Mouse (Mus musculus) forebrain, embryonic 10.5 days (tissue): ENCODE measurements around the gene Gja10. TPM values are rescaled to one million over a fixed set of nuclear protein-coding genes. Genes with fewer than 3 reads are reported as not detected.

Experiments used
- DNase-seq: peaks from one replicate; pipeline ENCODE4 v3.0.0-alpha.2; 2017; ENCODE audit warnings: low spot score; ENCODE audit errors: extremely low spot score
- H3K27ac ChIP-seq: fragments of 300-500 bp; sonication (generic); 2 replicates; pipeline ENCODE4 v1.5.1; 2016; ENCODE audit warnings: mild to moderate bottlenecking
- H3K27me3 ChIP-seq: fragments of 300-500 bp; sonication (generic); 2 replicates; pipeline ENCODE4 v1.6.1; 2016; ENCODE audit warnings: mild to moderate bottlenecking; ENCODE audit not compliant: poor library complexity, severe bottlenecking
- H3K36me3 ChIP-seq: fragments of 300-500 bp; sonication (generic); replicated peaks from 2 replicates; pipeline ENCODE4 v1.6.1; 2016; ENCODE audit warnings: mild to moderate bottlenecking, moderate library complexity
- H3K4me1 ChIP-seq: fragments of 300-500 bp; sonication (generic); 2 replicates; pipeline ENCODE4 v1.6.1; 2016
- H3K4me3 ChIP-seq: fragments of 300-500 bp; sonication (generic); 2 replicates; pipeline ENCODE4 v1.5.1; 2016; ENCODE audit warnings: mild to moderate bottlenecking, moderate library complexity
- H3K9me3 ChIP-seq: fragments of 300-500 bp; sonication (generic); 2 replicates; pipeline ENCODE4 v1.6.1; 2016; ENCODE audit warnings: mild to moderate bottlenecking, moderate library complexity
- WGBS: fragments of 180-500 bp; shearing (Covaris S2); methylation state at CpG from one replicate; pipeline ENCODE4 v1.1.7; 2016; 5-methylcytosine and 5-hydroxymethylcytosine counted together
- polyA plus RNA-seq: library from polyadenylated mRNA; unstranded; fragments of >200 nt; fragmentation: Nextera tagmentation; extraction: Ambion mirVana; gene quantifications from 2 replicates; pipeline ENCODE4 v1.2.1, GENCODE M21; 2016

Gja10 gene
- not detected in 2 replicates for polyA plus RNA-seq

DNA sequence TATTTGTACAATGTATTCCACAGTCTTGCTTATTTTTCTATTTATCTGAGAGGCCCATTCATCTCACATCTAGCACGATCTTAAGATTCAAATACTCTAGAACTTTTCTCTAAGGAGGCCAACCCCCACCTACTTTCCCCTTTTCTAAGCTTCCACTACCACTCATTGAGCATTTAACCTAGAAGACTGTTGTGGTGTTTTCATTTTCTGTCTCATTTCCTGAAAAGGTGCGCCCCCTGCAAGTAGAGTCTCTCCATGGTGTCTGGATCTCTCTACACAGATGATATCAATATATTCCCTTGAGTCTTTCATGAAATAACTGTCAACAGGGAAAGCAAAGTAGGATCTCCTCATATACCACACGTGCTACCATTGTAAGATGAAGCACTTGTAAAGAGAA, at the start of gene Gja10:
Gja10 (minus strand) TSS at position 101 of the 400 bp plus-strand sequence.
- 73% methylated on average over 3 of the region's 3 CpGs for WGBS
- no peak within 1 kb of the TSS for H3K27ac ChIP-seq
- H3K27me3 ChIP-seq: no peaks in the 10 kb centered on the region
- no peak for DNase-seq
- H3K36me3 ChIP-seq: no peaks in the 10 kb centered on the region
- no peaks in the 10 kb centered on the region for H3K4me1 ChIP-seq
- H3K9me3 ChIP-seq: no peaks in the 10 kb centered on the region
- H3K4me3 ChIP-seq: no peak within 1 kb of the TSS

DNA sequence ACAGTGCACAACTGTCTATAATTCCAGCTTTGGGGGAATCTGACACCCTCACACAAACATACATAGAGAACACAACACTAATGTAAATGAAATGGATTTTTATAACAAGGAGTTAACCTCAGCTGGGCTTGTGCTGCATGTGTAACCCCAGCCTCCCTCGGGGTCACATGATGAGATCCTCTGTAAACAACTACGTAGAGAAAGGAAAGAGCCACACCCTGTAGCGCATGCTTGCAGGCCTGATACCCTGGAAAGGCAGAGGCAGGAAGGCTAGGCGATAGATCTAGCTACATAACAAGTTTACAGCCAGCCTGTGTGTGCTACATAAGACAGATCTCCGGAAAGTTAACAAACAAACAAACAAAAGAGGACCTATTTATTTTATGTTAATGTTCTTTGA, 49.1 kb upstream of the Gja10 start:
- DNase-seq: no peak
- Histone ChIP-seq H3K4me1 (peaks cover 6% of the 10 kb centered on the region; the same call in 1 of the 2 replicates), H3K9me3 (no peaks in the 10 kb centered on the region), H3K27me3 (no peaks in the 10 kb centered on the region), H3K36me3 (peaks cover 81% of the 10 kb centered on the region), H3K27ac (no peak overlapping the region), H3K4me3 (no peak overlapping the region)
- 88% methylated on average over 5 of the region's 5 CpGs for WGBS

DNA sequence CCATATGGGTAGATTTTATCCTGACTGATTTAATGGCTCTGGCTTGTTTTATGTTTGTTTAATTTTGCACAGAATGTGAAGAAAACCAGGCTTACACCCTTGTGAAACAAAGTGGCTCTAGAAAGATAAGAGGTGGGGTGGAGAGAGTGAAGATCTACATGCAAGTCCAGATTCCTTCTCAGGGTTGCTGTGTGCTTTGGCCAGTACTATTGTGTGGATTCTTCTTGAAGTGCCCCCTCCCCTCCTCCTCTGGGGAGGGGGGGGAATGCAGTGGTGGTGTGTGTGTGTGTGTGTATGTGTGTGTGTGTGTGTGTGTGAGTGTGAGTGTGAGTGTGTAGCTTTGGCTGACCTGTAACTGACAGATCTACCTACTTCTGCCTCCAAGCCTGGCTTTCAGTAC, 19.1 kb upstream of the Gja10 start:
- H3K4me1 ChIP-seq: peaks cover 15% of the 10 kb centered on the region
- no peaks in the 10 kb centered on the region for H3K27me3 ChIP-seq
- no peak overlapping the region for H3K4me3 ChIP-seq
- no peak for DNase-seq
- peaks cover 74% of the 10 kb centered on the region for H3K36me3 ChIP-seq
- H3K9me3 ChIP-seq: no peaks in the 10 kb centered on the region
- no peak overlapping the region for H3K27ac ChIP-seq

DNA sequence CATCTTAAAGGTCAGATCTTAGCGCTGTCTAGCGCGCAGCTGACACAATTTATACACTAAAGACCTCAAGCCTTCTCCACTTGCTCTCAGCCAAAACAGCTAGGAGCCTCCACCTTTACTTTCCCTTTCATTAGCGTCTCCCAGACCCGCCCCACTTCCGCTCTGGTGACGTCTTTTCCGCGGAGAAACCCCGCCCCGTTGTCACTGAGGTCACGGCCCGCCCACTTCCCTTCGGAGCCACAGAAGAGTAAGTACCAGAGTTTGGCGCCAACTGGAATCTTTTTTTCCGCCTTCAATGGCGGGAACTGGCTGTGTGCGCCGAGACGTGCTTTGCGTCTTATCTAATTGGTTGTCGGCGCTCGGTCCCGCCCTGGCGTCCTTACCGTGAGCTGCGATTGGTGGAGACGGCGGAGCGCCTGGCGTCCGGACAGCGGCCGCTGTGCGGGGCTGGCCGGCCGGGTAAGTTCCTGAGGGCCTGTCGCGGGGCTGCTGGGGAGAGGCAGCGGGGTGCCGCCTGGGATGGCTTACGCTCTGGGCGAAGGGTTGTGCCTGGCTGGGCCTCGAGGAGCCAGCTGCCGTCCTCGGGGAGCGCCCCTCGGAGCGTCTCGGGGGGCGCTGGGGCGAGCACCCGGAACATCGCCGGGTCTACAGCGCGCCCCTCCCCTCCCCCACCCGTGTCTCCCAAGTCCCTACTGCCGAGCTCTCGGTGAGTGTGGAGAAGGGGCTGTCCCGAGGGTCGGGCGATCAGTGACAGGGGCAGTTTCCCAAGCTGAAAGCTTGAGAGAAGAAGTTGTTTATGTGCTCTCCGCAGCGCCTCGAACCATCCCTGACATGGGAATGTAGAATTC, 12.7 kb upstream of the Gja10 start, which contains the start of gene Casp8ap2:
Casp8ap2 (plus strand) TSS at position 418 of the 848 bp plus-strand sequence.
- Histone ChIP-seq H3K9me3 (no peaks in the 10 kb centered on the region), H3K4me1 (peaks cover 23% of the 10 kb centered on the region), H3K27ac (peak within 1 kb of the TSS; percentile 94), H3K4me3 (peak within 1 kb of the TSS; percentile 91), H3K27me3 (no peaks in the 10 kb centered on the region), H3K36me3 (peaks cover 27% of the 10 kb centered on the region)
- peak; percentile 99 for DNase-seq
- under 1% methylated on average over 67 of the region's 67 CpGs for WGBS

DNA sequence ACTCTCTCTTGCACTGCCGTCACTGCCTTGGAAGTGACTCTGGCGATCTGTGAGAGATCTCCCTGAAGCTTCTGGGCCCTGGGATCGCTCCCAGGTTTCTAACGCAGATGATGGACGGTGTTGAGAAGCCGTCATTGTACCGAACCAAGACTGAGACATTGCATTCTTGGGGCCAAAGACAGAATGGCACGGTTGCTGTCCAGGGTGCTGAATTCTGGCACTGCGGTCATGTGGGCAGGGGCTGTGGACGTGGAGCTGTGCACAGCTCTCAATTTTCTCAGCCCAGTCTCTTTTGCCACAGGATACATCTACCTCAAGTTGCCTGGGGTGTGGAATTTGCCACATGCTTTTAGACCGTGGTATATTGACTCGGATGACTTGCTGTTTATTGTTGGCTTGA, 1.4 kb downstream of the Gja10 start:
- no peaks in the 10 kb centered on the region for H3K4me1 ChIP-seq
- no peaks in the 10 kb centered on the region for H3K9me3 ChIP-seq
- 26% methylated on average over 12 of the region's 12 CpGs for WGBS

DNA sequence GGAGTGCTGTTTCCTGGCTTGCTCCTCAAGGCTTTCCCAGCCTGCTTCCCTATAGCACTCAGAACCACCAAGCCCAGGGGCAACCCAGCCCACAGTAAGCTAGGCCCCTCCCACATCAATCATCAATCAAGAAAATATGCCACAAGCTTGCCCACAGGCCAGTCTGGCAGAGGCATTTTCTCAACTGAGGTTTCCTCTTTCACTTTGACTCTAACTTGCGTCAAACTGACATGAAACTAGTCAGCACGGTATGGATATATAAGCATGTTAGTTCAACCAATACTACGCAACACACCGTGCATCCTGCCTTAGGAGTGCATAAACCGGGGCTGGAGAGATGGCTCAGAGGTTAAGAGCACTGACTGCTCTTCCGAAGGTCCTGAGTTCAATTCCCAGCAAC, 14.3 kb downstream of the Gja10 start:
- no peak overlapping the region for H3K27ac ChIP-seq
- no peak overlapping the region for H3K4me3 ChIP-seq
- no peaks in the 10 kb centered on the region for H3K27me3 ChIP-seq
- no peaks in the 10 kb centered on the region for H3K9me3 ChIP-seq
- H3K4me1 ChIP-seq: no peaks in the 10 kb centered on the region; the same call in 1 of the 2 replicates
- no peak for DNase-seq
- no peaks in the 10 kb centered on the region for H3K36me3 ChIP-seq
- WGBS: 89% methylated on average over 6 of the region's 6 CpGs

More for the DNA sequence above, 1.4 kb downstream of the Gja10 start:
- Histone ChIP-seq H3K4me3 (no peak overlapping the region), H3K36me3 (no peaks in the 10 kb centered on the region), H3K27ac (no peak overlapping the region), H3K27me3 (no peaks in the 10 kb centered on the region)
- DNase-seq: peak; percentile 74

DNA sequence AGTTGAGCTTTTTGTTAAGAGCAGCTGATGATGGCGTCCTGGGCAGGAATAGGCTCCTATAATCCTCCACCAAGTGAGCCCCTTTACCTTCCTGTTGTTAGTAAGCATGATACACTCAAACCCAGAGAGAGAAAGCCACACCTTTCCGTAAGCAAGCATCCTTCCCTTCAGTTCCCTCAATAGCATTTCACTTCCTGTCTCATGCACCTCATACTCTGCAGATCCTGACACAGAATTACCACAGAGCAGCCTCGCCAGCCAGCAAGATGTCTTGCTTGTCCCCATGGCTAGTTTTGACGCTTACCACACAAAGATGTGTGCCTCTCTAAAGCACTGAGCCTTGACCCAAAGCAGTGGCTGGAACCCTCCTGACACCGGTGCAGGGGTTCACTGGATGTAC, 15.0 kb downstream of the Gja10 start:
- H3K9me3 ChIP-seq: no peaks in the 10 kb centered on the region
- H3K27ac ChIP-seq: no peak overlapping the region
- no peaks in the 10 kb centered on the region for H3K36me3 ChIP-seq
- DNase-seq: no peak
- no peaks in the 10 kb centered on the region for H3K27me3 ChIP-seq
- no peaks in the 10 kb centered on the region; the same call in 1 of the 2 replicates for H3K4me1 ChIP-seq
- no peak overlapping the region for H3K4me3 ChIP-seq
- WGBS: 87% methylated on average over 5 of the region's 5 CpGs

DNA sequence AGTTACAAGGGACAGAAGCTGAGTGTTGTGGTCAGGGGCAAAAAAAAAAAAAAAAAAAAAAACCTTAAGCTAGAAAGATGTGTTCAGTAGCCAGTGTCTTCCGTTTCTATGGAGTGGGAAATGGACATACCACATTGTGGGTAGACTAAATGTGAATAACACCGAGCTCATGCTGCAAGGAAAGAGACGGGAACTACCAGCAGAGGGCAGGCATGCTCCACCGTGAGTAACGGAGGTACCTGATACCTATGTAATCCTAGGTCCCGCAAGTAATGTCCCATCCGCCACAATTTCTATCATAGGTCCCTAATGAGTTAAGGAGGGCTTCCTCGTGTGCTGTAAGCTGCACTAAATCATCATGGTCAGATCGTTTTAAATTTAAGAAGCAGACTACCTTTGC, 16.0 kb downstream of the Gja10 start:
- H3K9me3 ChIP-seq: no peaks in the 10 kb centered on the region
- peaks cover 5% of the 10 kb centered on the region for H3K4me1 ChIP-seq
- H3K36me3 ChIP-seq: no peaks in the 10 kb centered on the region
- peak; percentile 63 for DNase-seq
- WGBS: 13% methylated on average over 9 of the region's 9 CpGs
- H3K4me3 ChIP-seq: no peak overlapping the region
- no peaks in the 10 kb centered on the region for H3K27me3 ChIP-seq
- no peak overlapping the region for H3K27ac ChIP-seq

DNA sequence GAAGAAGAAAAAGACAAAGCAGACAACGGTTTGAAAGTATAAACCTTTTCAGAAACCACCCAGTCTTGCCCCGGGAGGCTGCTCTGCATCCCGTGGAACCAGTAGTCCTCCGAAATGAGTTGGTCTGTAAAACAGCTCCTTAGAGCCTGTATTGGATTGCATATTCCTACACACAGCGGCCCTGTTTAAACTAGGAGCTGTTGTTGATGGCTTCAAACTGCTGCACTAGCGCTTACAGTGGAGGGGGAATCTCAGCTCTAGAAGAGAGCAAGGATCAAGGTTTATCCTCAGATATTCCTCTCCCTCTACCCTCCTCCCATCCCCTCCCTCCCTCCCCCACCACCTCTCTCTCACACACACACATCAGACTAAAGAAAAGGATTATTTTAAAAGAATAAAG, 18.4 kb downstream of the Gja10 start:
- 68% methylated on average over 6 of the region's 6 CpGs for WGBS
- DNase-seq: no peak

DNA sequence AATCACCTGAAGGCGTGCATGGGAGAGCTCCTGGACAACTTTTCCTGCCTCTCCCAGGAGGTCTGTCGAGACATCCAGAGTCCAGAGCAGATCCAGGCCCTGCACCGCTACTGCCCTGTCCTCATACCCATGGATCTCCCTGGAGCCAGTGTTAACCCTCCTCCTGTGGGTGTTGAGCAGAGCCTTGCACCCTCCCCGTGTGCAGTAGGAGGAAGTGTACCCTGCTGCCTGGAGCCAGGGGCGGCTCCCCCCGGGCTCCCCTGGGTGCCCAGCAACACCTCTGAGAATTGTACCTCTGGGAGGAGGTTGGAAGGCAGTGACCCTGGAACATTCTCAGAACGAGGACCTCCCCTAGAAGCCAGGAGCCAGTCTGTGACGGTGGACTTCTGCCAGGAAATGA, 22.7 kb downstream of the Gja10 start:
- WGBS: 91% methylated on average over 8 of the region's 8 CpGs
- H3K27ac ChIP-seq: no peak overlapping the region
- no peak overlapping the region for H3K4me3 ChIP-seq
- H3K36me3 ChIP-seq: peaks cover 8% of the 10 kb centered on the region; the same call in 1 of the 2 replicates
- H3K9me3 ChIP-seq: no peaks in the 10 kb centered on the region
- H3K4me1 ChIP-seq: peaks cover 10% of the 10 kb centered on the region
- H3K27me3 ChIP-seq: no peaks in the 10 kb centered on the region
- DNase-seq: no peak

More for the DNA sequence above, 18.4 kb downstream of the Gja10 start:
- H3K27me3 ChIP-seq: no peaks in the 10 kb centered on the region
- no peaks in the 10 kb centered on the region for H3K9me3 ChIP-seq
- H3K4me1 ChIP-seq: peaks cover 10% of the 10 kb centered on the region
- 0 out of 2 replicates have a peak, but pooled peaks cover 5% of the 10 kb centered on the region for H3K36me3 ChIP-seq
- H3K4me3 ChIP-seq: no peak overlapping the region
- no peak overlapping the region for H3K27ac ChIP-seq

DNA sequence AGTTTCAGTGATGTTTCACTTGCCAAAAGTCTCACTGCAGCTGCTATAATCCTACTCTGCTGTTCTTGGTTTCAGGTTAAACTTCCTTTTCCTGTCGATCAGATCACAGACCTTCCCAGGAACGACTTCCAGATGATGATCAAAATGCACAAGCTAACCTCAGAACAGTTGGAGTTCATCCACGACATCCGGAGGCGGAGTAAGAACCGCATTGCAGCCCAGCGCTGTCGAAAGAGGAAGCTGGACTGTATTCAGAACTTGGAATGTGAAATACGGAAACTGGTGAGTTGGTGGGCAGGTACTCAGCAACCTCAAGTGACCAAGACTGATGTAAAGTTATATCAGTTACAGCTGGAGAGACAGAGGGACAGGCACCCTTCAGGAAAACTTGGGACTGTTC, 27.4 kb downstream of the Gja10 start:
- WGBS: 70% methylated on average over 9 of the region's 9 CpGs

DNA sequence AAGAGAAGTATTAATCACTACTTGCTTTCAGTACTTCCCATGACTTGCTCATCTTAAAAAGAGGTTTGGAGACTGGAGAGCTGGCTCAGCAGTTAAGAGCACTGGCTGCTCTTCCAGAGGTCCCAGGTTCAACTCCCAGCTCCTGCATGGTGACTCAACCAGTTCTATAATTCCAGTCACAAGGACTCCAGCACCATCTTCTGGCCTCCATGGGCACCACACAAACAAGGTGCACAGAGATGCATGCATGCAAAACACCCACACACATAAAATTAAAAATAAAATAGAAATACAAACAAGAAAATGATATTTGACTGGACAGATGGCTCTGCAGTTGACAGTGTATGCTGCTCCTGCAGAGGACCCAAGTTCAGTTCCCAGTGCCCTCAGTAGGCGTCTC, 28.0 kb downstream of the Gja10 start:
- 87% methylated on average over 1 of the region's 1 CpGs for WGBS
- Histone ChIP-seq H3K36me3 (peaks cover 3% of the 10 kb centered on the region; the same call in 1 of the 2 replicates), H3K9me3 (no peaks in the 10 kb centered on the region), H3K4me3 (no peak overlapping the region), H3K27ac (no peak overlapping the region), H3K4me1 (peaks cover 18% of the 10 kb centered on the region), H3K27me3 (no peaks in the 10 kb centered on the region)
- no peak for DNase-seq

More for the DNA sequence above, 27.4 kb downstream of the Gja10 start:
- DNase-seq: no peak
- no peaks in the 10 kb centered on the region for H3K9me3 ChIP-seq
- H3K4me3 ChIP-seq: no peak overlapping the region
- H3K27ac ChIP-seq: no peak overlapping the region
- H3K36me3 ChIP-seq: peaks cover 6% of the 10 kb centered on the region; the same call in 1 of the 2 replicates
- peaks cover 13% of the 10 kb centered on the region for H3K4me1 ChIP-seq
- H3K27me3 ChIP-seq: no peaks in the 10 kb centered on the region

DNA sequence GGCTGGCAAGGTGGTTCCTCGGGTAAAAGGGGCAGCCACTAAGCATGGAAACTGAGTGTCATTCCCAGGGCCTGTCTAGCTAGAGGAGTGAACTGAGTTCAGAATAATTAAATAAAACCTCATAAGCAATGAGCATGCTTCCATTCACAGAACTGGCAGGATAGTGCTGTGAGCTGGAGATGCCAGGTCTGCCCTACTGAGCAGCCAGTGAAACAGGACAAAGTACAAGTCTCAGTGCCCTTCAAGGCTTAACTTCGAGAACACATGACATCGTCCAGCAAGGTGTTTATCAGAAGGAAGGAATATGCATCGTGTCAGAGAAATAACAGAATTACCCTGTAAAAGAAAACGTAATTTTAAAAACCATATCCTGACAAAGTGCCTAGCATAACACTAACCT, 29.0 kb downstream of the Gja10 start:
- 89% methylated on average over 5 of the region's 5 CpGs for WGBS
- Histone ChIP-seq H3K9me3 (no peaks in the 10 kb centered on the region), H3K36me3 (peaks cover 3% of the 10 kb centered on the region; the same call in 1 of the 2 replicates), H3K4me1 (peaks cover 25% of the 10 kb centered on the region), H3K4me3 (no peak overlapping the region), H3K27me3 (no peaks in the 10 kb centered on the region), H3K27ac (no peak overlapping the region)
- no peak for DNase-seq
